Mouse (Mus musculus) mouse embryonic stem cell (cell line): ENCODE measurements at regions not wholly inside any gene's neighbourhood (a gene's known extent, or its start where the extent isn't known, plus 50 kb on each side); places are given as distances from the start of the nearest gene placed in this dataset.

Source experiments
- in situ Hi-C, 2 experiments: fragments of 300-500 bp; cut with MboI; formaldehyde crosslinking; loops; 1 replicate in 1 of 2; 3 replicates in 1 of 2; pipeline ENCODE4 v1.14.3; 2019 to 2020; ENCODE audit warnings: low sequenced_read_pairs in 2 of 2, low pct_unique_long_range_greater_than_20kb in 1 of 2, mixed read lengths in 1 of 2; ENCODE audit not compliant: unreplicated experiment in 1 of 2

- in situ Hi-C loops = no loop called here
Observed at GRCm38 (mm10) chr9:118204456-118204855, 54.5 kb upstream of the Cmc1 start.

DNA sequence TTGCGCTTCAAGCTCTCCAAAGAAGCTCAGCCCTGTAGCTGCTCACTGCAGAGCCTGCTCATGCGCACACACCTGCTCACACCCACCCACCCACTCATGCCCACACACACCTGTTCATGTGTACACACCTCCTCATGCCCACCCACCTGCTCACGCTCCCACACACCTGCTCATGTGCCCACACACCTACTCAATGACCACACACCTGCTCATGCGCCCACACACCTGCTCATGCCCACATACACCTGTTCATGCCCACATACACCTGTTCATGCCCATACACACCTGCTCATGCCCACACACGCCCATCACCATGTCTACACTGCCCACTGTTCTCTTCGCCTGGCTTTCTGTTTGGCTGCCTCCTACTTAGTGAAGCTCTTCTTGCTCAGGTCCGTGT, 56.5 kb upstream of the Cmc1 start:
- in situ Hi-C loops = no loop called here

DNA sequence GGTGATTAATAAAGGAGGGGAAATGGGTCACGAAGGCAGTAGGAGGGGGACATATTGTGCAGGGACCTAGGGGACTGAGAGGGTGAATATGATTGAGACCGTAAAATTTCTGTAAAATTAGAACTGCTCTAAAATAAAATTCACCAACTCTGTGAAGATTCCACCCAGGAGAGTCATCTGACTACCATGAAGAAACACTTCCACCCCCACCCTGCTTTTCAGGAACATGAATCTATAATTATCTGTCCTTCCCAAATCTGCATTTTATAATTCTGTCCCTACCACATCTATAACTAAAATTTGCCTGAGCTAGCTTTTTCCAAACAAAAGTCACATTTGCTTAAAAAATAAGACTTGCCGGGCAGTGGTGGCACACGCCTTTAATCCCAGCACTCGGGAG, 69.7 kb upstream of the Cmc1 start:
- in situ Hi-C loops = no loop called here

- in situ Hi-C loops = no loop called here
Observed at GRCm38 (mm10) chr9:118221186-118221585, 71.2 kb upstream of the Cmc1 start.

GRCm38 (mm10) chr9:118227401-118228061, 77.6 kb upstream of the Cmc1 start:
- in situ Hi-C loops = no loop called here

- in situ Hi-C loops = no loop called here
Observed at GRCm38 (mm10) chr9:118228691-118229427, 78.9 kb upstream of the Cmc1 start.

DNA sequence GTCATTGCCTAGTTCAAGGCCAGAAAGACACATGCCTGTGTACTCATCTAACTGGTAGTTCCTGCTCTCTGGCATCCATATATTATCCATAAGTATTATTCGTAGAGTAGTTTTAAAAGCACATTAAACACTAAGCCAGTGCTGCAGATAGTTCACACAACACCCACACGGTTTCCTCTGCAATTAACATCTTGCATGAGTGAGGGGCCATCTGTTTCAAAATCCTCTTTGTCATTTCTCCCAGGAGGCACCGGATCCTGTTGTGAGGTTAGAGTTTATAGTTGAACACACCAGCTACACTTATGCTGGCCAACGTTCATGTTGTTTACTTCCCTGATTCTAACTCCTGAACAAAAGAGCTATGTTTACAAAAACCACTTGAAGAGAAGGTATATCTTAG, 90.7 kb upstream of the Cmc1 start:
- in situ Hi-C loops = no loop called here

DNA sequence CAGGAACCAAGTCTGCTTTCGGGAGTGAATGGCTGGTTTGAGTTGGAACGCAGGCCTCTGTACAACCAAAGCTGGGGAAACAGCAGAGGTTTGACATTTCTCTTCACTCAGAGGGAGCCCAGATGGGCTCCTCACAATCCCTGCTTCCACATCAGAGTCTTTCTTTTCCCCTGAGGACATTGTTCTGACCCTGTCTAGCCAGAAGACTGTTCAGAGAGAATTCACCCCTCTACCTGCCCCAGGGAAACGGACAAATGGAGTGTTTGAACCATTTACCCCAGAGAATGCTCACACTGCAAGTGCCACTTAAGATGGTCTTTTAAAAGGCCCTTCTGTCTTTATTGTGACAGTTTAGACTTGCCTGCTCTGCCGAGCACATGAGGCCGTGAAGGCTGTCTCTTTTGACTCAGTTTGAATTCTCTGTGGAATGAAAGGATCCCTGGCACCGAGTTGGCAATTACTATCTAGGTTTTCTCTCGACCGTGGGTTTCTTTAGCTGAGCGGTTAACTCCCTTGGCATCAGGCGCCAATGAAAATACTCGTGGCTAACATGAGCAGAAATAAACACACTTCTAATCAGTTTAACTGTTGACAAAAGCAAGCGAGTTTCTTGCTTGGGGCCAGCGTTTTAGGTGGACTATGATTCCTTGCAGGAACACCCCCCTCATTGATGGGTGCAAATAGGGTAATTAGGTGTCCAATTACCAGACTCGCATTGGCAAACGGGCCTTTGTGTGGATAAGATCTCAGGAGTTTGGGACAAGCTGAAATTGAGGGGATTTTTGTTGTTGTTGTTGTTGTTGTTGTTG, 97.0 kb upstream of the Cmc1 start:
- in situ Hi-C loops = no loop called here

DNA sequence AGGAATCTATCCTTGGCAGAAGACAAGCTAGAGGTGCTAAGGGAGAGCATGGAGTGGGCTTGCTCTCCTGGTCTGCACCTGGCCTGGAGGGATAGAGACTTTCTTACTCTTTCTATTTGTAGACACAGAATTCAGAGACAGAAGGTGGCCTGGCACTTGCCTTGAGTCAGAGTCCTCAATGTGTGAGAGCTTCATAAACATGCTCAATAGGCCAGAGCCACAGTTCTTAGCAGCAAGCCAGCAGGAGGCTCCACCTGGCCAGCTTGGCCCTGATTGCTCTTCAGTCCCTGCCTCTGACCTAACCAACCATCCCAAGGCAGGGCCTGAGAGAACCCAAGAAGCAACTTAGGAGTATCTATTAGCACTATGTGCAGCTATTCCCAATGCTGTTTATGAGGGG, 103.9 kb upstream of the Cmc1 start:
- in situ Hi-C loops = no loop called here

GRCm38 (mm10) chr9:118255200-118255733, 105.3 kb upstream of the Cmc1 start:
- in situ Hi-C loops = no loop called here

DNA sequence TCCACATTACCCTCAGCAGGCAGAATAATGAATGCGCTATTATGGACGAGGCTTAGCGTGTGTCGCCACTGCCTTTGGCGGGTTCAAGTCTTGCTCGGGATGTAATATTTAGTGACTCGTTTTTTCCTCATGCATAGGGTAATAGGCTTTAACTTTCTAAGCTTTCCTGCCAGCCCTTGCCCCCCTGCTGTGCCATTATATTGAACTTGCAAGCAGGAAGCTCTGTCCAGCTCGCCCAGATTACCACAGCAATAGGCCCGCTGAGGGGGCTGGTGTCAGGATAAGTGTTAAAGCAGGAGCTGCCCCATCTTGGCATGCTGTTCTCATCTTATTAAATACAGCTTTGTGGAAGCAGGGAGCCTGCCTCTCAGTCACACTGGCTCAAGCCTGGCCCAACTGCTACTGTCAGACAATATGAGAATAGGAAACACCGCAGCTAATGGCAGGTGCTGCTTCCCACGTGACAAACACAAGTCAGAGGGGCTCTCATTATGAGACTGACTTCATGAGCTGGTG, 105.8 kb upstream of the Cmc1 start:
- in situ Hi-C loops = no loop called here

- in situ Hi-C loops = no loop called here
Observed at GRCm38 (mm10) chr9:118266298-118266697, 116.3 kb upstream of the Cmc1 start.

DNA sequence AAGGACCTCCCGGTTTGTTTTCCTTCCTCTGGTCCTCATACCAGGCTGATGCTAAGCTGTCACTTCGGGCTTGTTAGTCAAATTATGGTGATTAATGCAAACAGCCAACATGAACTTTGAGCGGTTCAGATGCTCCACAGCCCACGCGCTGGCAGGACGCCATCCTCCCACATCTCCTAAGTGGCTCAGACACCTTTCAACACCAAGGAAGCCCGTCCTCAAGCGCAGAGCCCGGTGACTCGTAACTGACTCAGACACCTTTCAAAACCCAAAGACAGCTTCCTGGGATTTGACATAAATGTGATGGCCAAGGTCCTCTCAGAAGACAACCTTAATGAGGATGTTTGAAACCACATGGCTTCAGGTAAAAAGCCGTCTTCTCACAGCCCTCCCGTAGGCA, 121.7 kb upstream of the Cmc1 start:
- in situ Hi-C loops = no loop called here

DNA sequence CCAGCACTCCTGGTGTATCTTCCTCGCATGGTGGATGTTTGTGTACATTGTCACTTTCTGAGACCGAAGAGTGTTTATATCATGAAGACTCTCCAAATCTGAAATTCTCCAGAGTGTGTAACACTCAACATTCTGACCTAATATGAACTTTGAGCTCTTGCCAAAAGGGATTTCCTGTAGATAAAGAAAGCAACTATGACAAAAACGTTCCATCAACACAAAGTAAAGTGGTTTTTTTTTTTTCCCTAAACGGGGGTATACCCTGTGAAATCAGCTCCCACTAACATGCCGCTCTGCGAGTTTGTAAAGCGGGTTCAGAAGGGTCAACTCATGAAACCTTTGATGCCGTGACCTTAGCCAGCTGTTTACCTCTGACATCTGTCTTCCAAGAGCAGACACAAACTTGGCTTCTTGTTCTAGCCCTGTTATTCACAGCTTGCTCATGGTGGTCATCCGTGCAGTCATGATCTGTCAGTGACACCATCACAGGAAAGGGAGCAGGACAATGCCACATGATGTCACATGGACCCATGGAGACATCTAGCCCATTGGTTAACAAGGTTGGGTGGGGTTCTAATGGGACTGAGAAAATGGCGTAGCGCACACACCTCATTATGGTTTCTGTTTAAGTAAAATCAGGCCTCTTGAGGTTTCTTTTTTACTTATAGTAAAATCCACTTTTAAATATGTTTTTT, 122.9 kb upstream of the Cmc1 start:
- in situ Hi-C loops = no loop called here

DNA sequence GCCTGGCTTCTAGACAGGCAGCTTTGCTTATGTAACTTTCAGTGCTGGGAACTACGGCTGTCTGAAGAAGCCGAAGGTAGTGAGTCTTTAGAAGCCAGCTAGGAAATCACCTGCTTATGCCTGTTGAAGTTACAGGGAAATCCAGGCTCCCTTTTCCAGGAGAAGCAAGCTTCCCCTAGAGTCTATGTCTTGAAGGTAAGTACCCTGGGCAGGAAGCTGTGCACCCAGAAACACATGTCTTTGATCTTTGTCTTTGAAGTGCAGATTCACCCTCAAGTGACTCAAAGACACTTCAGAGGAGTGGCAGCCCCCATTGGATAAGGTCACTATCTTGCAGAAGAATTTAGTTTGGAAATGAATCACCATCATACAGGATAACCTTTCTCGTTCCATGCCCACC, 135.5 kb upstream of the Cmc1 start:
- in situ Hi-C loops = no loop called here

DNA sequence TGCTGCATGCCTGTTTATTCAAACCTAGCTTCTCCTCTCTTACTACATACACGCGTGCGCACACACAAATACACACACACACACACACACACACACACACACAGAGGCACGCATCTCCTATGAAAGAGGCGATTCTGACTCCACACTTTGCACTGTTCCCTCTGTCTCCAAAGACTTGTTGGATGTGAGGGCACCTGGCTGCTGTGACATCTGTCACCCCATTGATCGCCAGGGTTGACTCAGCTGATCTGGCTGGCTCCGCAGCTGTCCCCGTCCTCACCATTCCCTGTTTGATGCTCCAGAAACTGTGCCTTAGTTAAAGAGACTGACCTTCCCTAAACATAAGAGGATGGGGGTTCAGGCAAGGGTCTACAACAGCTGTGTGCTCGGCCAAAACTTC, 137.6 kb upstream of the Cmc1 start:
- in situ Hi-C loops = no loop called here

DNA sequence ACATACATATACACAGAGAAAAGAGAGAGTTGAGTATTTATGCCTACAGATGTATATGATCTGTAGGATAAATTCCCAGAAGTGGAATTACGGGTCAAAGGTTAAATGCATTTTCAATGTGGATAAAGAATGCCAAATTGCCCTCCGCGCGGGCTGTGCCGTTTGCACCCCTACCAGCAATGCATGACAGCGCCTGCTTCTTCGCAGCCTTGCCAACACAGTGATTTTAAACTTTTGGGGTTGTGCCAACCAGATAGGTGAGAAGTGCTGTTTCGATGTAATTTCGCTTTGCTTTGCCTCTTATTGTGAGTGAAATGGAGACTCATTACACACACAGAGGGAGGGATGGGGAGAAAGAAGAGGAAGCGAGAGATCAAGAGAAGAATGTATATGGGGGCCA, 142.9 kb upstream of the Cmc1 start:
- in situ Hi-C loops = no loop called here

- in situ Hi-C loops = no loop called here
Observed at GRCm38 (mm10) chr9:118294011-118294410, 144.0 kb upstream of the Cmc1 start.
